Mouse (Mus musculus): ENCODE measurements around the gene Nxph3.
"Not testable (repeated sequence)": the region's sequence is repeated elsewhere in the genome, so short reads cannot be mapped to it uniquely, and the experiment has no call there.

Nxph3 gene

DNA sequence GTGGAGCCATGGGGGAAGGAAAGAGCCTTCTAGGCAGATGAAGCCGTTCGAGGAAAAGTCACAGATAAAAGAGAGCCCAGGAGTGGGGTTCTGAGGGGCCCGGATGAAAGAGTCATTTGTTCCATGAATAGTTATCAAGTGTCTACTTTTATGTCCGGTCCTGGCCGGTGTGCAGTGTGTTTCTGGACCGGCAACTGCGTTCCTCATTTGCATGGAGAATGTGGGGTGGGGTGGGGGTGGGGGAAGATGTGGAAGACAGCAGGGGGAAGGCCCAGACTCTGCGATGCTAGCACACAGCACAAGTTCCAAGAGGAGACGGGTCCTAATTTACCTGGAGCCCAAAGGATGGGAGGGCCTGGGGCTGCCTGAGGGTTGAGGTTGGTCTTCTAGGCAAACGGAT is 4.9 kb upstream of the Nxph3 start:
- DNase-seq (ENCODE audit: low read depth, low spot score) = no peak

DNA sequence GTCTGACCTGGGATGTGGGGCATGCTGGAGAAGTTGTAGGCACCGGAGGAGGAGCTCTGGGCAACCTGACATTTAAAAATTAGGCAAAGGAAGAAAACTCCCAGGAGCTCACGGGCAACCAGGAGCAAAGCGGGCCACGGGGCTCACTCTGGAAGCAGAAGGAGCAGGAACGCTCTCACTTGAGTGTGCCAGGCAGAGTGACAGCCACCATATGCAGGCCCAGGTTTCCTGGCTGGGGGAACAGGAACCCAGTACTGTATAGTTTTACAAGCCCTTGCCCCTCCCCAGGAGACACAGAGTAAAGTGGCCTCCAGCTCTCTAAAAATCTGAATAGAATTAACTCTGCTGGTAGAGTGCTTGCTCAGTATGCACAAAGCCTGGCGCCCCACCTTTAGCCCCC is 2.8 kb upstream of the Nxph3 start:
- no peak for DNase-seq (ENCODE audit: low read depth, low spot score)

DNA sequence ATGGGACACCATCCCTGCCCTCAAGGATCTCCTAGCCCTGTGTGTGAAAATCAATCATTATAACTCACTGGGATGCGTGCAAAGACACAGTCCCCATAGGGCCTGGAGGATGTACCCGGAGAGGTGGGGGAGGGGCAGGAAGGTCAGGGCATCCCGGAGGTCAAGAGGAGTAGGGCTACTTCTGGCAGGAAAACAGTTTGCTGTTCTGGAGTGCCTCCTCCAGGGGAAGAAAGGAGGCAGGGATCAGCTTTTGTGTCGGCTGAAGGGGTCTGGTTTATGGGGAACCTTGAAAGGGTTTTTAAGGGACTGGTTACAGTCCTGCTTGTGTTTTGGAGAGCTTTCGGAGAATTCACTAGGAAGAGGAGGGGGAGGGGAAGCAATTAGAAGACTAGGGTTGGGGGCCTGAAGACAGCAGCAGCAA is 2.1 kb upstream of the Nxph3 start:
- DNase-seq (ENCODE audit: low read depth, low spot score) = no peak

DNA sequence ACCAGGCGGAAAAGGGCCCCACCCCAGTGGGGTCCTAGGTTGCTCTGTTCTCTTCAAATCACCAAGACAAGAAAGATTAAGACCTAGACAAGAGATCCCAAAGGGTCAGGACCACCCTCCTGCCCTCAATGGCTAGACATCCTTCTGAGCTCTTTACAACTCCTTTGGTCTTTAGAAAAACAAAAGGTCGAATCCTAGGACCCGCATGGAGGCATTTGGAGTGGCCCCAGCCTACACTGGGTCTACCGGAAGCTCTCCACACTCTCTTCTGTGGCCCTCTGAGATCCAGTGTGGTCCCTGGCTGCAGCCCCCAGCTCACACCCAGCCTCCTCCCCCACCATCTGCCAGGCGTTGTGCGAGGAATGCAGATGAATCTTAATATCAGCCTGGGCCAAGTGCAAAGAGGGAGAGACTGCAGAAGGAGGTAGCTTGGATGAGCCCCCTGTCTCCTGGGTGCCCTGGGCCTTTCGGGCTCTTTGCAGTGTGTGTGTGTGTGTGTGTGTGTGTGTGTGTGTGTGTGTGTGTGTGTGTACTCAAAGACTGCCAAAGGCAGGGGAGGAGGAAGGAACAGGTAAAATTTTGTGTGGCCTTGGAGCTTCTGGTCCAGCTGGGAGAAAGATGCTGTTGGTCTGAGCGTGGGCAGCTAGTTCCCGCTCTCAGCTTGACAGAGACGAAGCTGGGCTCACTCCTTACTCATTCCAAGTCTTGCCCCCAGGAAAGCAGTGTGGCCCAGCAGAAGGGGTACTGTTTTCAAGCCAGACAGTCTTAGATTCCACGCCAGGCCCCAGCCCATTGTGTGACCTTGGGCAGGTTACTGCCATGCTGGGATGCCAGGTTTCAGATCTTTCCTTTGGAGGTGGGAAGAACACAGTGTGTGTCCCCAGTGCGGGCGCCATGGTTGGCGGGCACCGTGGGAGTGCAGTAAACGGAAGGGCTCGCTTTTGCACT is 1.3 kb upstream of the Nxph3 start:
- DNase-seq (ENCODE audit: low read depth, low spot score) = no peak

DNA sequence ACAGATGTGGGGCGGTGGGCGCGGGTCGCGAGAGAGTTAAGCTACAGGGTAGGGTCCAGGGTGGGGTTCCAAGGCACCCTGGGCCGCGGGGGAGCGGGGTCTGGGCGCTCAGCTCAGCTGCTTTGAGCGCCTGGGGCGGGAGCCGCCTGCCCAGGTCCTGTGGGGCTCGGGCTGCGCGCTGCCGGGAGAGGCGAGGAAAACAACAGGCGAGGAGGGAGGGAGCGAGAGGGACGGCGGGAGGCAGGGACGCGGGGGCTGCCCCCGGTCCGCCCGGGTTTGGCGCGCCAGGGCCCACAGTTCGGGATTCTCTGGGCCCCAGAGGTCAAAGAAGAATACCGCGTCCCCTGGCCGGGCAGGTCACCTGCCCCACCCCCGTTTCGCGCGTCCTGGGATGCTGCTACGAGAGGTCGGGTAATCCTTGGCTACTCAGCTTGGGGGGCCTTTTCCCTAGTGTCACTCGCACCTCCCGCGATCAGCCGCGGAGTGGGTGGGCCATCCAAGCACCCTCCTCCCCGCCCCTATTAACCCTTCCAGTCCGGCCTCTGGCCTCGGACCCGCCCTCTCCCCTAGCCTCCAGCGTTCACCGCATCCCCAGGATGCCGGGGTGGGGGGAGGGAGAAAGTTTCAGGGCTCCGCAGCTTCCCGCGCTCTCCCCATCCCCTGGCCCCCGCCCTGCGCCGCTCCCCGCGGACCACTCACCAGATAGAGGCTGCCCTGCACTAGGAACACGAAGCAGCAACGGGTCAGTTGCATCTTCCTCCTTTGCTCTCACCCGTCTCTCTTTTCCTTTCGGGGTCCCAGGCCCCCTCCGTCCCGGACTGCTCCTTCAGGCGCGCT is 691 bp downstream of the Nxph3 start:
- no peak for DNase-seq (ENCODE audit: low read depth, low spot score)

DNA sequence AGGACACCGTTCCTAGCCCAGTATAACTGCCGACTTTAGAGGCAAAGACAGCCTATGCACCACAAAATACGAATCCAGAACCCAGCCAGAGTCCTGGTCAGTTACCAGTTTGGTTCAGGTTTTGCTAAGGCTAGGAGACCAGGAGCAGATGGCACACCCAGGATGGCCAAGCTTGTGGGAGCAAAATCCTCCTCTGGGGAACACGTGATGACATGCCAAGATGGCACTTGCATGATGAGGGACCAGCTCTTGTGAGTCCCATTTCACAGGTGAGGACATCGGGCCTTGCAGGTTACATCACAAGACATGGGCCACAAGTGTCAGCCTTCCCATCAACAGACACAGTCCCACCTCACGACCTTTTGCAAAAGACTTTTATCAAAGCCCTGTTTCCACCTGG is 2.0 kb downstream of the Nxph3 start:
- DNase-seq (ENCODE audit: low read depth, low spot score) = no peak

- DNase-seq (ENCODE audit: low read depth, low spot score) = no peak
Measured at GRCm38 (mm10) chr11:95511919-95512318, 2.5 kb downstream of the Nxph3 start.

DNA sequence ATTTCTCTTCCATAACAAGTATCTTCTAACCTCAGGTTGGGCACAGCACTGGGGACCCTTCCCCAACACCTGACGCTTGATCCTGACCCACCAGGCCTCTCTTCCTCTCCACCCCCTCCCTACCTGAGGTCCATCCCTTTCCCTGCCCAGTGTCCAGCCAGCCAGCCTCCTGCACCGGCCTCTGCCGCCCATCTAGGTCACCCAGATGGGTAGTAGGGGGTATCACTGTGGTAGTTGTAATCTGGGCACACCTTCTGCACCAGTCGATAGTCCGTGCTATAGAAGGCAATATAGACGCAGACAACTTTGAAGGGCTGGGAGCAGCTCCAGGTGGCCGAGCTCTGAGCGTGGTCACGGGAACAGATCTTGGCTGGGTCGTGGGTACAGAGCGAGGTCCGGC is 3.7 kb downstream of the Nxph3 start:
- DNase-seq (ENCODE audit: low read depth, low spot score) = no peak

- no peak for DNase-seq (ENCODE audit: low read depth, low spot score)
Measured at GRCm38 (mm10) chr11:95509126-95509717, 5.1 kb downstream of the Nxph3 start.

DNA sequence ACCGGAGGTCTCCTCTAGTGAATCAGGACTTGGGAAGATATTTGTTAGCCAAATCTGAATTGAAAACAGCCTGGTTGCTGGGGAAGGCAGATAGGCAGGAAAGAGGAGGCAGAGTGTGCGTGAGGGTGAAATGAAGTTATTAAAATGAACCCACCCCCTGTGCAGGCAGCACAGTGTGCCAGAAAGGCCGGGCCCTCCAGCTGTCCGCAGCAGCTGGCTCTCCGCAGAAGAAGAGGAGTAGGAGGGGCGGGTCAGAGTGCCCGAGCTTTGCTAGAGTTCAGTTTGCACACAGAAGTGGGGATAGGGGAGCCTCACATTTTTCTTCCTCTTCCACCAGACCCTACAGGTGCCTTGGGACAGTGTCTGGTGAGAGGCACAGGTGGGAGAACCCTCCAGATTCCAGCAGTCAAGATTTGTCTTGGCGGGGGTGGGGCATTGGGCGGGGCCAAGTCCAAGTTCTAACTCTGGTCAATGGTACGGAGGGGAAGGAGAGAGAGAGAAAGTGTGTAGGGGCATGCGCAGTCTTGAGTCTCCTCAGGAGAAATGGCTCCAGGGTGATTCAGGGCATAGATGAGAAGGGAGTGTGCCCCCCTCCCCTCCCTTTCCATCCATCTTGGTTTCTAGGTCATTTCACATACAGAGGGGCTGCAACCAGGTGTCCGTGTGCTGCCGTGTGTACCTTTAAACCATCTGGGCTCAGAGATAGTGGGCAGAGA is 6.0 kb downstream of the Nxph3 start:
- DNase-seq (ENCODE audit: low read depth, low spot score) = no peak

- no peak for DNase-seq (ENCODE audit: low read depth, low spot score)
Measured at GRCm38 (mm10) chr11:95507785-95508184, 6.6 kb downstream of the Nxph3 start.

DNA sequence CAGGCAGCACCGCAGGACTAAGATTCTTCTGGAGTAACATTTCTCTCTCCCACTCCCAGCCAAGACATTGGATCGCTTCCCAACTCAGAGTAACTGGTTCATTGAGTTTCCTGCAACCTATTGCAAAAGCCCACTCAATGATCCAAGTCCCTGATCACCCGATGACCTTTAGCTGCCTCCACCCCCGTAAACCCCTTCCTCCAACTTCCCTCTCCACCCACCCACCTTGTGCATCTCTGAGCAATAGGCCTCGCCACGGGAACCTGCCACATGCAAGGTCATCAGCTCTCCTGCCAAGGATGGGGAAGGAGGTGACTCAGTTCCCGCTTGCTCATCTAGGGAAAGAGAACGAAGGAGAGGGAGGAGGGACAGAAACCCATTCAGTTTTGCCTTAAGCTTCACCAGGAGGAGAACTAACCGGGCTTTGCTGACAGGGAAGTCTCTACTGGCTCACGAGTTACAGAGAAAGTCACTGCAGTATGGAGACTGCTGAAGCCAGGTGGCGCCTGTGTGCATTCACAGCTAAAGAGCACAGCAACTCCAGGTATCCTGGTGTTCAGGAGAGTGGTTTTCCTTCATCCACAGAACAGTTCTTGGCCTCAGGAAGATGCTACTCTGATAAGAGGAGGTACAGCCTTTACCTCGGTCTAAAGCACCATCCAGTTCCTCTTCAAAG is 7.2 kb downstream of the Nxph3 start:
- DNase-seq (ENCODE audit: low read depth, low spot score) = no peak

DNA sequence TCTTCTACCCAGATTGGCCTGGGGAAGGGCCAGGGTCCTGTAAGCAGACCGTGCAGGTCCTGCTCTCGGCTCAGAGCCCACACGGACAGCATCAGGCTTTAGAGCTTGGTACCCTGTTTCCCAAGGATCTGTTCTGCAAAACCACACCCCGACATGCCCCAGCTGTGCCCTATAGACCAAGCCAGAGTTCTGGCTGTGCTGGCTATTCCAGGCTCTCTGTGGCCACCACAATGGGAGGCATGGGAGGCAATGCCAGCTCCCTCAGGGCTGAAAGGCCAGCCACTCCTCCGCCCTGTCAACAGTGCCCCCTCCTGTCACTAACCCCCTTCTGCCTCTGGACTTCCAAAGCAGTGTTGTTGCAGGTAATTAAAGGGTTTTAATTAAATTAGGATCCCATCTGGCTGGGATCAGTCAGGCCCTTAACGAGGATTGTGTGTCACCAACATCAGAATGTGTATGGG is 10.1 kb downstream of the Nxph3 start:
- no peak for DNase-seq (ENCODE audit: low read depth, low spot score)

- DNase-seq (ENCODE audit: low read depth, low spot score) = no peak
Measured at GRCm38 (mm10) chr11:95503581-95504180, 10.7 kb downstream of the Nxph3 start.

DNA sequence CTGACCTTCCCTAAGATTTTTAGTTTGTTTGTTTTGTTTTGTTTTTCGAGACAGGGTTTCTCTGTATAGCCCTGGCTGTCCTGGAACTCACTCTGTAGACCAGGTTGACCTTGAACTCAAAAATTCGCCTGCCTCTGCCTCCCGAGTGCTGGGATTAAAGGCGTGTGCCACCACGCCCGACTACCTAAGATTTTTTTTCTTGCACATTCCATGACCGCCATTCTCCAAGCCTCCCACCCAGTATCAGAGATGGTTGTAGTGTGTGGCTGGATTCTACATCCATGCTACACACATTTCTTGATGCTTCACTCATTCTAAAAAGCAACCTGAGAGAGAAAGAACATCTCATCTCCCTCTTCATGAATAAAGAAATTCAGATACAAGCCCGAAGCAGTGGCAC is 12.5 kb downstream of the Nxph3 start:
- not testable (repeated sequence) for DNase-seq (ENCODE audit: low read depth, low spot score)

DNA sequence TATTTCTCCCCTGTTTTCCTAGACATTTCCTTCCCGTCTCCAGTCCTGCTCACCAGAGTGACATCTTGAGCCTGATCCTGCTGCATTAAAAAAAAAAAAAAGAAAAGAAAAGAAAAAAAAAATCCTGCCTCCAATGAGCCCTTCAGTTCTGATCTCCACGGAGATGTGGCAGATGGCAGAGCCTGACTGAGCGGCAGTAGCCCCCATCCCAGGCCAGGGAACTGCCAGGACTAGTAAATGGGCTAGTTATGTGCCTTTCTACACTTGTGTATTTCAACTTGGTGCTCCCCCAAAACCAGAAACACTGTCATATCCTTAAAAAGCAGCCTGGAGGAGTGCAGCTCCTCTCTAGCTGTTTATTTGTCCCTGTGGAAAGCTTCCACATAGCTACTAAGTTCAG is 13.5 kb downstream of the Nxph3 start:
- no peak for DNase-seq (ENCODE audit: low read depth, low spot score)

DNA sequence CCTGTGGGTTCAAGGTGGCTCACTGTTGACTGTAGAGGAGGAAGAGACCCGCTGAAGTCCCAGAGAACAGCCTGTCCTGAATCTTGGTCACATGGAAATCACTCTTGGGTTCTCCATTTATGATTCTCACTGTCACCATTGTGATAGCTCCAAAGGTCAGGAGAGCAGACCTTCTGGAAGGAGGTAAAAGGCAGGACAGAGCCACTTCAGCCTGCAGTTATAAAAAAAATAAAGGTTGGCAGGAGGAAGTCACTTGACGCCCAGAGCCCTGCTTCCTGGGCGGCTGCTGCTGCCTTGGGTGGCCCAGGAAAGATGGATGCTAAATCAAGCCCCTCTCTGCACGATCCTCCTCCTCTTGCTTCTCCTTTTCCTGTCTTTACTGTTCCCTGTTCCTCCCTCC is 14.0 kb downstream of the Nxph3 start:
- no peak for DNase-seq (ENCODE audit: low read depth, low spot score)

DNA sequence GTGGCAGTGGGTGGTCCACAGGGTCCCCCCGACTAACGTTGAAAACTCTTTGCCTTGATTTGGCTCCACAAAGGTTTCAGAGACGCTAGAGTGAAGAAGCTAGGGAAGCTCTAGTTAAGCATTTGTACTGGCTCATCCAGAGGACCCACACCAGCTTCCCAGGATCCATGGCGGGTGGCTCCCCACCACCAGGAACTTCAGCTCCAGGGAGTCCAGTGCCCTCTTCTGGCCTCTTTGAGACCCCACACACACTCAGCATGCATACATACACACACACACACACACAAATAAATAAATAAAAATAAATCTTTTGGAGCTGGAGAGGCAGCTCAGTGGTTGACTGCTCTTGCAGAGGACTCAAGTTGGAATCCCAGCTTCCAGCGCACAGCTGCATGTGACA is 16.4 kb downstream of the Nxph3 start:
- no peak for DNase-seq (ENCODE audit: low read depth, low spot score)

GRCm38 (mm10) chr11:95495883-95496282 is 18.5 kb downstream of the Nxph3 start:
- no peak for DNase-seq (ENCODE audit: low read depth, low spot score)

DNA sequence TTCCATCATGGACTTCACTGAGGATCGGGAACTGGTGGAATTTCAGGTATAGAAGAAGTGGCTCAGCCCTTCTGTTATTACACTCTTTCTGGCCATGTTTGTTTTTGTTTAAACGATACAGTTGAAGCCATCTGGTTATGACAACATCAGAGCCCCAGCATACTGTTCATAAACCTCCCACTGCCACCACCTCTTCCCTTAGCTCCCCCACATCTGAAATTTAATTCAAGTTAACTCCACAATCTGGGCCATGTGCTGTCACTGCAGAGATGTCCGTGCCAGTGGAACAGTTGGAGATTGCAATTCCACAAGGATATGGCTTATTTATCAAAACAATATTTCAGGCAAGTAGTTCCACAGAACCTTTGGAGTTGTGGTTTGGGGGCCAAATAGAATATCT is 20.0 kb downstream of the Nxph3 start:
- no peak for DNase-seq (ENCODE audit: low read depth, low spot score)

DNA sequence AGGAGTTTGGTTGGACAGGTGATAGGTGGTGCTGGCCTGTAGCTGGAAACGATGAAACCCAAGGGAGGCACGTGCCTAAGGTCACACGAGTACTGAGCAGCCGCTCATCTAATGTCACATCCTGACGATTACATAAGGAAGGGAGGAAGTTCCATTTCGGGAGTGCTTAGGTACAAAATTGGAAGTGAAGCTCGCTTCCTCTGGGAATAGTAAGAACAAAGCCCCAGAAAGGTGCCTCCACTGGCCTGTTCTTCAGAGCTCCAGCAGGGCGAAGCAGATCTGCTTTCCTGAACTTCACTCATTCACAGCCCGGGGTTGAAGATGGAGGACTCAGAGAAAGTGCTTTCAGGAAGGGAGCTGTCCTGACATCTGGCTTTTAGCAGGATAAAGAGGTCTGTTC is 20.4 kb downstream of the Nxph3 start:
- no peak for DNase-seq (ENCODE audit: low read depth, low spot score)

Measured in retina, postnatal 7 days (tissue).